Mouse (Mus musculus) intestine, embryonic 14.5 days (tissue): Measurements from ENCODE around the gene Nudt15. TPM values are rescaled to one million over a fixed set of nuclear protein-coding genes. Genes with fewer than 3 reads are reported as not detected.
"Not testable (repeated sequence)": the region's sequence is repeated elsewhere in the genome, so short reads cannot be mapped to it uniquely, and the experiment has no call there.

ENCODE experiments used
- ATAC-seq: fragments of 200-750 bp; cut with Nextera tagmentation; replicated peaks from 2 replicates; pipeline ENCODE4 v1.8.0; 2017; ENCODE audit warnings: low read depth, moderate number of reproducible peaks, moderate TSS enrichment, moderate library complexity; ENCODE audit not compliant: low FRiP score, low TSS enrichment
- DNase-seq: peaks from one replicate; pipeline ENCODE4 v3.0.0-alpha.2; 2018; ENCODE audit warnings: low spot score
- H3K27ac ChIP-seq: fragments of 300-500 bp; sonication (generic); 2 replicates; pipeline ENCODE4 v1.5.1; 2014; ENCODE audit warnings: low read depth, mild to moderate bottlenecking, control low read depth
- H3K27me3 ChIP-seq: fragments of 300-500 bp; sonication (generic); replicated peaks from 2 replicates; pipeline ENCODE4 v1.6.1; 2014; ENCODE audit warnings: low read length, control low read depth; ENCODE audit not compliant: control insufficient read depth, insufficient read depth
- H3K36me3 ChIP-seq: fragments of 300-500 bp; sonication (generic); 2 replicates; pipeline ENCODE4 v1.6.1; 2014; ENCODE audit warnings: low read length, control low read depth; ENCODE audit not compliant: control insufficient read depth, insufficient read depth
- H3K4me1 ChIP-seq: fragments of 300-500 bp; sonication (generic); replicated peaks from 2 replicates; pipeline ENCODE4 v1.6.1; 2014; ENCODE audit warnings: low read length, control low read depth, mixed read lengths; ENCODE audit not compliant: control insufficient read depth, insufficient read depth
- H3K4me2 ChIP-seq: fragments of 300-500 bp; sonication (generic); 2 replicates; pipeline ENCODE4 v1.6.1; 2014; ENCODE audit warnings: low read length
- H3K4me3 ChIP-seq: fragments of 300-500 bp; sonication (generic); 2 replicates; pipeline ENCODE4 v1.5.1; 2014; ENCODE audit warnings: low read depth, low read length, control low read depth, mixed read lengths
- H3K9ac ChIP-seq: fragments of 300-500 bp; sonication (generic); 2 replicates; pipeline ENCODE4 v1.6.1; 2014; ENCODE audit warnings: mild to moderate bottlenecking, low read length
- H3K9me3 ChIP-seq: fragments of 300-500 bp; sonication (generic); 2 replicates; pipeline ENCODE4 v1.6.1; 2016; ENCODE audit warnings: low read length, control low read depth; ENCODE audit not compliant: control insufficient read depth
- WGBS: fragments of 180-500 bp; shearing (Covaris S2); extraction: QIAGEN DNeasy Blood & Tissue Kit; methylation state at CpG from one replicate; pipeline ENCODE4 v1.1.7; 2014; 5-methylcytosine and 5-hydroxymethylcytosine counted together
- polyA plus RNA-seq: library from polyadenylated mRNA; unstranded; fragments of >200 nt; fragmentation: Nextera tagmentation; extraction: Ambion mirVana; gene quantifications from 2 replicates; pipeline ENCODE4 v1.2.1, GENCODE M21; 2014

The Nudt15 gene
- polyA plus RNA-seq: 7.2 TPM in 2 replicates

DNA sequence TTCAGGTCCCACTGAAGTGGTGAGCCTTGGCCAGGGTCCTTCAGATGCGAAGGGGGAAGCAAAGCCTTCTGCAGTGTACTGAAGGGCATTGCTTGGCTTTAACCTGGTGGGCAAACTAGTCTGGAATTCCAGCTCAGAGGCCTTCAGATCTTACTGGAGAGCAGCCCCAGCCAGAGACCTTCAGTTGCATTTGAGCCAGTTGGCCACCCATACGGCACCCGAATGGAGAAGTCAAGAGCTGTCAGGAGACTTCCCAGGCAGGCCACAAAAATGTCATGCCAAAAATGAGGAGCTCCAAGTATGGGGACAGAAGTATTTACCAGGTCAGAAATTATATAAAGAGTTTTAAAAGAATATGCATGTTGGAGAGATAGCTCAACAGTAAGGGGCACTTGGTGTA, at the start of gene Nudt15:
Gene Nudt15 (minus strand): TSS at position 192 of the 400 bp plus-strand sequence.
- Histone ChIP-seq H3K27ac (no peak within 1 kb of the TSS), H3K9me3 (no peaks in the 10 kb centered on the region), H3K4me2 (no peak within 1 kb of the TSS), H3K27me3 (no peaks in the 10 kb centered on the region), H3K4me1 (peaks cover 4% of the 10 kb centered on the region), H3K9ac (no peak within 1 kb of the TSS), H3K36me3 (no peaks in the 10 kb centered on the region), H3K4me3 (no peak within 1 kb of the TSS)
- WGBS: 89% methylated on average over 3 of the region's 3 CpGs
- DNase-seq (no peak), ATAC-seq (no peak)

DNA sequence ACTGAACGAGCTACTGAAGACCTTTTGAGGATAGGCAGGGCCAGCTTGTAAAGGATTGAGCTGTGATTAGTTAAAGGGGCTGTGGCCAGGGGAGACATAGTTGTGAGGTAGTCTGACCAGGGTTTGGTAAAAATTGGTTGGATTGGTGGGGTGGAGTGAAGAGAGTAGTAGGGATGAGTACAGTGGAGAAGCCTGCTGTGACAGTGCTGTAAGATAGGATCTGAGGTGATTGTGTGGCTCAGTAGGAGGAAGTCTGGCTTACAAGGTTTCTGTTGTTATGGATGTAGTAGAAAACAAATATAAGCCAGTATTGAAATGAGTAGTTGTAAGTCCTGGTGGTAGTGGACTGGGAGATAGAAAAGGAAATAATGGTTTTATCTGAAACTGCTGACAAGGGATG, 44.1 kb upstream of the Nudt15 start:
- DNase-seq (no peak), ATAC-seq (no peak)
- Histone ChIP-seq H3K9ac (no peak overlapping the region), H3K4me1 (no peaks in the 10 kb centered on the region), H3K36me3 (peaks cover 57% of the 10 kb centered on the region), H3K4me3 (no peak overlapping the region), H3K9me3 (no peaks in the 10 kb centered on the region), H3K27ac (no peak overlapping the region), H3K4me2 (no peak overlapping the region), H3K27me3 (no peaks in the 10 kb centered on the region)
- WGBS: 78% methylated on average over 1 of the region's 1 CpGs

DNA sequence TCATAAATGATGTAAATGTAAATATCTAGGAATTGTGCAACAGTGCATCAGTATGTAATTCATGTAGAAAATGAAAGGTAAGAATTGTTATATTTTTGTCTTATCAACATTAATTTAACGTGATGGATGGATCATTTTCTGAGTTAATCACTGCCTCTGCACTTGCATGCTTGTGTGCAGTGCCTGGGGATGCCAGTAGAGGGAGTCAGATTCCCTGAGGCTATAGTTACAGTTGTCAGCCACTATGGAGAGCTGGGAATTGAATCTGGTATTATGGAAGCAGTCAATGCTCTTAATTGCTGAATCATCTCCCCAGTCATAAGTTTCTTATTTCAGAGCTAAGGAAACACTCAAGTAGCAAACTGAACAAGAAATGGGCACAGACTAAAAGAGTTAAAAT, 40.0 kb upstream of the Nudt15 start:
- Histone ChIP-seq H3K36me3 (peaks cover 26% of the 10 kb centered on the region), H3K4me2 (no peak overlapping the region), H3K9me3 (no peaks in the 10 kb centered on the region), H3K4me3 (no peak overlapping the region), H3K27me3 (no peaks in the 10 kb centered on the region), H3K9ac (no peak overlapping the region), H3K27ac (no peak overlapping the region), H3K4me1 (no peaks in the 10 kb centered on the region)
- WGBS: 82% methylated on average over 1 of the region's 1 CpGs
- DNase-seq (no peak), ATAC-seq (no peak)

- Histone ChIP-seq H3K9me3 (no peaks in the 10 kb centered on the region), H3K36me3 (peaks cover 36% of the 10 kb centered on the region), H3K4me3 (no peak overlapping the region), H3K4me2 (no peak overlapping the region), H3K9ac (no peak overlapping the region), H3K27me3 (no peaks in the 10 kb centered on the region), H3K27ac (no peak overlapping the region), H3K4me1 (no peaks in the 10 kb centered on the region)
- no peak for ATAC-seq
- no peak for DNase-seq
Observed at GRCm38 (mm10) chr14:73576336-73576735, 28.3 kb upstream of the Nudt15 start.

GRCm38 (mm10) chr14:73574053-73574452, 26.0 kb upstream of the Nudt15 start:
- Histone ChIP-seq H3K9ac (no peak overlapping the region), H3K4me2 (no peak overlapping the region), H3K9me3 (no peaks in the 10 kb centered on the region), H3K36me3 (peaks cover 37% of the 10 kb centered on the region), H3K27ac (no peak overlapping the region), H3K4me1 (no peaks in the 10 kb centered on the region), H3K4me3 (no peak overlapping the region), H3K27me3 (no peaks in the 10 kb centered on the region)
- ATAC-seq (0 out of 2 replicates have a peak, but pooled peaks have one; percentile 27), DNase-seq (no peak)
- 92% methylated on average over 5 of the region's 5 CpGs for WGBS

- Histone ChIP-seq H3K27ac (no peak overlapping the region), H3K4me3 (no peak overlapping the region), H3K9ac (no peak overlapping the region), H3K27me3 (no peaks in the 10 kb centered on the region), H3K4me2 (no peak overlapping the region), H3K4me1 (no peaks in the 10 kb centered on the region), H3K9me3 (no peaks in the 10 kb centered on the region), H3K36me3 (peaks cover 34% of the 10 kb centered on the region)
- 70% methylated on average over 4 of the region's 4 CpGs for WGBS
- DNase-seq (no peak), ATAC-seq (0 out of 2 replicates have a peak, but pooled peaks have one; percentile 27)
Observed at GRCm38 (mm10) chr14:73571143-73571542, 23.1 kb upstream of the Nudt15 start.

DNA sequence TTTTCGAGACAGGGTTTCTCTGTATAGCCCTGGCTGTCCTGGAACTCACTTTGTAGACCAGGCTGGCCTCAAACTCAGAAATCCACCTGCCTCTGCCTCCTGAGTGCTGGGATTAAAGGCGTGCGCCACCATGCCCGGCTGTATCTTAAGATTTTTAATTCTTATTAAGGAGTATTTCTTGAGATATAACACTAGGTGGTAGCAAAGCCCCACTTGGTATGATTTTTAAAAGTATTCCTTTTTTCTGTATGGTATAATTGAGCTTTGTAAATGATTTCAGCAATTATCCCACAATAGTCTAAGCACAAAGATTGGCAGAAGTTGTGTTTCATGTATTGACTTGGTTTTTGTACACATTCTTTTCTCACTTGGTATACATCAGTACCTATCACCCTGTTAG, 21.8 kb upstream of the Nudt15 start:
- H3K27ac ChIP-seq, H3K27me3 ChIP-seq, ATAC-seq, H3K4me3 ChIP-seq, H3K4me2 ChIP-seq, DNase-seq, H3K4me1 ChIP-seq, H3K9ac ChIP-seq, H3K9me3 ChIP-seq: not testable (repeated sequence)
- H3K36me3 ChIP-seq: peaks cover 31% of the 10 kb centered on the region
- WGBS: 89% methylated on average over 4 of the region's 4 CpGs

DNA sequence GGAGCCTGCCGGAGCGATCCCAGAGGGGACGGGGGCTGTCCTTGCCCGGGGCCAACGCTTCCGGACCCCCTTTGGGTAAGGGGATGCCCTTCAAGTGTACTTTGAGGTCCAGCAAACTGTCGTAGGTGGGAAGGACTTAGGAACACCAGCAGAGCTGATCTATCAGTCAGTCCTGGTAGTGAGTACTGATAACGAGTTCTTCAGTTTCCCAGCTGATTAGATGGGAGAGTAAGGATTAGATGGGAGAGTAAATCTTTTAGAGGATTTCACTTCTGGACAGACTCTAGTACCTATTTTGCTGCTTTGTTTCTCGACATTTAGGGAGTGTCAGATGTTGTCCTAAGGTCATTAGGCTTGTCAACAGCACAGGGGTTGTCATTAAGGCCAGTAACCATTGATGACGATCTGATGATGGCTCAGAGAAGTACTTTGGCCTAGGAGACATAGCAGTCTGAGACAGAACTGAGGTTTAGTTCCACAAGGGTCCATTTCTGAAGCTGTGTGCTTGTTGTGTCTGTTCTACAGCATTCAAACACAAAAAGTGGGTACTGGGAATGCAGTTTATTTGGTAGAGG, 5.2 kb upstream of the Nudt15 start:
- Histone ChIP-seq H3K36me3 (peaks cover 11% of the 10 kb centered on the region), H3K4me2 (peak overlapping the region; percentile 79), H3K4me3 (peak overlapping the region; percentile 91), H3K27ac (peak overlapping the region; percentile 62), H3K4me1 (peaks cover 9% of the 10 kb centered on the region), H3K27me3 (no peaks in the 10 kb centered on the region), H3K9me3 (no peaks in the 10 kb centered on the region), H3K9ac (peak overlapping the region; percentile 84)
- DNase-seq (peak; percentile 54), ATAC-seq (peak; percentile 68)
- 0% methylated on average over 10 of the region's 10 CpGs for WGBS
